In genomic region chr10:83652205-83652866, GRCm38 (mm10) we compare ENCODE assay signal across 8 mouse cellular contexts. TPM values are rescaled to one million over a fixed set of nuclear protein-coding genes. Genes with fewer than 3 reads are reported as not detected.
DNase-seq lines count a peak whose midpoint lies in the region; ATAC-seq and TF ChIP-seq lines count a peak whose summit lies in the region.
"Not testable (repeated sequence)": the region's sequence is repeated elsewhere in the genome, so short reads cannot be mapped to it uniquely, and the experiment has no call there.

No protein-coding gene starts in this region.

- DNase-seq in 416B (ENCODE audit: low read depth) (peak; percentile 69), MN1 (ENCODE audit: low spot score) (peak; percentile 67)
- peak; percentile 64 for DNase-seq in cerebellum, adult 11-12 months
- peak; percentile 73 for DNase-seq in cerebellum, adult 9-10 months
- DNase-seq in heart, adult 11 months = peak; percentile 44
- DNase-seq in induced T-regulatory cell, adult 2 months (ENCODE audit: low read depth) = peak; percentile 47
- not testable (repeated sequence) for DNase-seq in liver, postnatal 0 days

- 0 out of 2 replicates have a peak, but pooled peaks have one; percentile 3 for TF ChIP-seq CTCF in liver, postnatal 0 days (IDR thresholded peaks at IDR 0.05; ENCODE audit: low read depth)

- H3K27me3 ChIP-seq in liver, postnatal 0 days (ENCODE audit: insufficient read depth, low read length) = not testable (repeated sequence)

- H3K27ac ChIP-seq in liver, postnatal 0 days (ENCODE audit: low read depth) = not testable (repeated sequence)

- not testable (repeated sequence) for H3K36me3 ChIP-seq in liver, postnatal 0 days (replicated peaks; ENCODE audit: insufficient read depth, low read length)

- not testable (repeated sequence) for H3K9me3 ChIP-seq in liver, postnatal 0 days (ENCODE audit: low read length)

- TF ChIP-seq EP300 in liver, postnatal 0 days (IDR thresholded peaks at IDR 0.05; ENCODE audit: low read depth) = not testable (repeated sequence)

- not testable (repeated sequence) for H3K4me3 ChIP-seq in liver, postnatal 0 days (ENCODE audit: low read depth, low read length)

- not testable (repeated sequence) for H3K4me1 ChIP-seq in liver, postnatal 0 days (ENCODE audit: insufficient read depth)

- H3K9ac ChIP-seq in liver, postnatal 0 days (replicated peaks) = not testable (repeated sequence)

- WGBS in liver, postnatal 0 days (ENCODE audit: insufficient replicate concordance) = 86% methylated on average over 19 of the region's 19 CpGs

- H3K4me2 ChIP-seq in liver, postnatal 0 days (ENCODE audit: low read depth, low read length) = not testable (repeated sequence)

- peak; percentile 37 for ATAC-seq in CD4-positive, CD25-positive, alpha-beta regulatory T cell, adult 4 months
- ATAC-seq in liver, postnatal 0 days = not testable (repeated sequence)

RNA-seq across cellular contexts. Expression of gene Appl2, which starts 3.8 kb away (rescaled TPM):
- 1 to 10 TPM; 4.0 to 7.8 TPM for polyA plus RNA-seq in CD4-positive, CD25-positive, alpha-beta regulatory T cell, adult 4 months (2017; shearing (Covaris generic))
- 7.8 and 9.2 TPM in 2 replicates for polyA plus RNA-seq in liver, postnatal 0 days (2015; fragmentation: Nextera tagmentation; extraction: Ambion mirVana)
